Mouse (Mus musculus): ENCODE measurements around the gene Rapgef3. TPM values are rescaled to one million over a fixed set of nuclear protein-coding genes. Genes with fewer than 3 reads are reported as not detected.

Rapgef3 gene
- polyA plus RNA-seq, 1 experiment from 2014 or later, result 9.6 TPM

DNA sequence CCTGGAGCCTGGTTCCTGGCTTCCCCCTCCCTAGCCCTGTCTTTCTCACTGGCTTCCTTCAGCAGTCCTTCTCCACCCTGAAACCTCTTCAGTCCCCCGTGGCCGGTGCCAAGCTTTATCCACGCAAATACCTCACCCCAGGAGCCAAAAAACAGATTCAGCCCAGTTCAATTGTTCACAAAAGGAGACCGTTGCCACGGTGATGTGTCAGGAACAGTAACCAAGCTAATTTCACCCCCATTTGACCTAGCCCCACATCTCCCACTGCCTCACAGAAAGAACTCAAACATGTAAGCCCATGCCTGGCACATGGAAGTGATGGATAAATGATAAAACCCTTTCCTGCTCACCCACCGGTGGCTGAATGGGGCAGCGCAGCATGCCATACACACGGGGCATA is 1.6 kb downstream of the Rapgef3 start:
- Histone ChIP-seq H3K4me2 (replicated peaks) (peak overlapping the region; percentile 83), H3K4me1 (replicated peaks; ENCODE audit: control insufficient read depth, insufficient read depth, low read length) (peaks cover 22% of the 10 kb centered on the region), H3K27me3 (ENCODE audit: control insufficient read depth, insufficient read depth, low read length) (peaks cover 24% of the 10 kb centered on the region), H3K9me3 (ENCODE audit: control insufficient read depth, low read length) (no peaks in the 10 kb centered on the region), H3K9ac (peak overlapping the region; percentile 52), H3K27ac (peak overlapping the region; percentile 65), H3K4me3 (replicated peaks; ENCODE audit: low read length) (peak overlapping the region; percentile 35), H3K36me3 (replicated peaks; ENCODE audit: control insufficient read depth, insufficient read depth) (no peaks in the 10 kb centered on the region)
- 4% methylated on average over 8 of the region's 8 CpGs for WGBS
- ATAC-seq (ENCODE audit: low FRiP score) (peak; percentile 46; the same call in 1 of the 2 replicates), DNase-seq (ENCODE audit: low spot score) (peak; percentile 59)

DNA sequence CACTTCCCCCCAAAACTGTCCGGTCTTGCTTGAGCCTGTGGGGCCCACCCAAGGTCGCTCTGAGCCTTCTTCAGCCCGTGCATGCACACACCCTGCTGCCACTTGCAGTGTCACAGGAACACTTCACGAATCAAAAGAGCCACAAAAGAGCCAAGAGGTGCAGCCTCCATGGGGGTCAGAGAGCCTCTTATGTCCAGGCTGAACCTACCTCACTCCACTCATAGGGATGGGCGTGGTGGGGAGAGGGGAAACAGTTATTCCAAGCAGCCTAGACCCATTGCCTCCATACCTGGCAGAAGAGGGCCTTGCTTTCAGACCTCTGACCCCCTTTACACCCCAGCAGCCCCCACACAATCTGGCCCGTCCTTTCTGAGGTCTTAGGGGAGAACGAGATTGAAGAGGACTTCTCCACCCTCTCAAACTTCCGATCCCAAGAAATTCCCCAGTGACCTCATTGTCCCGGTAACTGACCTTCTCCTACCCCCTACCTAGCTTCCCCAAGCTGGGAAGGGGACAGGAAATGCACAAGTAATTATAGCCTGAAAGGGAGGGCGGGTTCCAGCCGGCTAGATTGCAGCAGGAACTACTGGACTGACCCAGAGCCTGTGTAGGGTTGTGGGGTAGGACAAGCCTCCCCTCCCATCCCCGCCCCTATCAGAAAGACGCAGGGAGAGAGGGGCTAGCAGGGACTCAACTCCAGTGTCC is 2.5 kb downstream of the Rapgef3 start:
- Histone ChIP-seq H3K9ac (no peak overlapping the region), H3K4me2 (replicated peaks) (peak overlapping the region; percentile 83), H3K4me1 (replicated peaks; ENCODE audit: control insufficient read depth, insufficient read depth, low read length) (peaks cover 22% of the 10 kb centered on the region), H3K36me3 (replicated peaks; ENCODE audit: control insufficient read depth, insufficient read depth) (no peaks in the 10 kb centered on the region), H3K4me3 (replicated peaks; ENCODE audit: low read length) (no peak overlapping the region), H3K27me3 (ENCODE audit: control insufficient read depth, insufficient read depth, low read length) (peaks cover 19% of the 10 kb centered on the region), H3K27ac (no peak overlapping the region), H3K9me3 (ENCODE audit: control insufficient read depth, low read length) (no peaks in the 10 kb centered on the region)
- ATAC-seq (ENCODE audit: low FRiP score), result no peak
- WGBS, result 30% methylated on average over 13 of the region's 13 CpGs
- DNase-seq (ENCODE audit: low spot score), result no peak

DNA sequence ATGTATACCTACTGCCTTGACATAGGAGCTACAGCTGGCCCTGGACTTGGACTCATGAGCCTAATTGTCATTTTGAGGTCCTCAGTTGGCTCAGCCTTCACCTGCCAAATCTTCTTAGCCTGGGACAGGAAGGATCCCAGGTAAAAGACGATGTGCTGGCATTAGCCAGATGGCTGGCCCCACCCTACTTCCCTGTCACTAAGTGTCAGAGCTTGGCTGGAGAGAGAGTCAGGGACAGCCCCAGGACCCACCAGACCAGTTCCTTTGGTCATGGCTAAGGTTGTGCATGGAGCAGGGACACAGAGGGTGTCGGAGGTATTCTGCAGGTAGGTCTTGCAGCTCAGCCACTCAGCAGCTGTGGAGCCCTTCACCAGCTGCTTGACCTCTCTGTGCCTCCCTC is 3.2 kb downstream of the Rapgef3 start:
- Histone ChIP-seq H3K27me3 (ENCODE audit: control insufficient read depth, insufficient read depth, low read length) (peaks cover 15% of the 10 kb centered on the region), H3K4me3 (replicated peaks; ENCODE audit: low read length) (no peak overlapping the region), H3K36me3 (replicated peaks; ENCODE audit: control insufficient read depth, insufficient read depth) (no peaks in the 10 kb centered on the region), H3K27ac (no peak overlapping the region), H3K9ac (no peak overlapping the region), H3K4me2 (replicated peaks) (no peak overlapping the region), H3K9me3 (ENCODE audit: control insufficient read depth, low read length) (no peaks in the 10 kb centered on the region), H3K4me1 (replicated peaks; ENCODE audit: control insufficient read depth, insufficient read depth, low read length) (peaks cover 22% of the 10 kb centered on the region)
- ATAC-seq (ENCODE audit: low FRiP score) (no peak), DNase-seq (ENCODE audit: low spot score) (no peak)
- WGBS, result 86% methylated on average over 2 of the region's 2 CpGs

DNA sequence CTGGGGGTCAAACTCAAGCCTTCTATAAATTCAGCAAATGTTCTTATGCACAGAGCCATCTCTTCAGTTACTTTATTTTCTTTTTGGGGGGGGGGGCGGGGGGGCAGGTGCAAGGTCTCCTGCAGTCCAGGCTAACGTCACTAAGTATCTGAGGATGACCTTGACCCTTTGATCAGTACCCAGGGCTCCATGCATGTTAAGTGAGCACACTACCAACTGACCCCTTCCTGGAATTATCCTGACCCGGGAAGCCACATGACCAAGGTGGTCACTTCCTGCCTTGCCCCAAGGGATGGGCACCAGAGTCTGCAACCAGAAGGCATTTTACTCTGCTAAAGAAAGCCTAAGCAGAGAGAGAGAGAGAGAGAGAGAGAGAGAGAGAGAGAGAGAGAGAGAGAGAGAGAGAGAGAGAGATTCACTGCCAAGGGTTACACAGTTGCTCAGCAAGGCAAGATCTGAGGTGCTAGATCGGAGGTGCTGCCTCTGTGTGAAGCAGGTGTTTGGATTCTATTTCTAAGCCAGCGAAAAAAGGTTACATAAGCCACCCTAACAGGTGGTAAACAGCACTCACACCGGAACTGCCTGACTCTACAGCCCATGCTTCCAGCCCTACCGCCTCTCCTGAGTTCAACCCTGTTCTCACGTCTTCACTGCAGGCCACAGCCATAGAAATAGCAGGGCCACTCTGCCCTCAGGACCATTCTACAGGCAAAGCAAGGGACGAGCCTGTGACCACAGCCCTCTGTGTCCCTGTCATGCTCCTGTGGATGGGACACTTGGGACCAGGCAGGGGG is 4.3 kb downstream of the Rapgef3 start:
- ATAC-seq (ENCODE audit: low FRiP score), result no peak
- DNase-seq (ENCODE audit: low spot score), result no peak
- no peak overlapping the region for H3K27ac ChIP-seq
- 64% methylated on average over 9 of the region's 9 CpGs for WGBS
- no peak overlapping the region for H3K4me3 ChIP-seq (replicated peaks; ENCODE audit: low read length)
- peaks cover 22% of the 10 kb centered on the region for H3K4me1 ChIP-seq (replicated peaks; ENCODE audit: control insufficient read depth, insufficient read depth, low read length)
- H3K36me3 ChIP-seq (replicated peaks; ENCODE audit: control insufficient read depth, insufficient read depth), result no peaks in the 10 kb centered on the region
- no peak overlapping the region for H3K9ac ChIP-seq
- no peaks in the 10 kb centered on the region for H3K9me3 ChIP-seq (ENCODE audit: control insufficient read depth, low read length)
- peaks cover 9% of the 10 kb centered on the region for H3K27me3 ChIP-seq (ENCODE audit: control insufficient read depth, insufficient read depth, low read length)
- H3K4me2 ChIP-seq (replicated peaks), result no peak overlapping the region

DNA sequence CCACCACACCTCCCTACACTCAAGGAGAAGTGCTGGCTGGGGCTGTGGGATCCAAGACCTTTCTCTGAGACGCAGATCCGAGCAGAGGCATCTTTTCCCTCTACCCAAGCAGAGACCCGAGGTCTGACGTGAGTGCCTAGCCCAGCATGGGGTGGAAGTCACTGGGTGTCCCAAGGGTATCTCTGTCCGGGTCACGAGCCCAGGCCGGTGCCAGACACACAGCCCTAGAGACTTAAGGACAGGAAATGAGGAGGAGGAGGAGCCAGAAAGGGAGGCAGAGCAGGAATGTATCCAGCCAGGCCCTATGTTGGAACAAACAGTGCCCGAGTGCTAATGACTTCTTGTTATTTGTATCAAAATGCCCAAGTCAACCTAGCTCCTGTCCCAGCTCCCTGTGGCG is 5.0 kb downstream of the Rapgef3 start:
- H3K9ac ChIP-seq, result no peak overlapping the region
- H3K36me3 ChIP-seq (replicated peaks; ENCODE audit: control insufficient read depth, insufficient read depth), result no peaks in the 10 kb centered on the region
- H3K9me3 ChIP-seq (ENCODE audit: control insufficient read depth, low read length), result no peaks in the 10 kb centered on the region
- ATAC-seq (ENCODE audit: low FRiP score) (no peak), DNase-seq (ENCODE audit: low spot score) (no peak)
- no peak overlapping the region for H3K4me2 ChIP-seq (replicated peaks)
- H3K27me3 ChIP-seq (ENCODE audit: control insufficient read depth, insufficient read depth, low read length), result peaks cover 9% of the 10 kb centered on the region
- no peak overlapping the region for H3K27ac ChIP-seq
- peaks cover 17% of the 10 kb centered on the region for H3K4me1 ChIP-seq (replicated peaks; ENCODE audit: control insufficient read depth, insufficient read depth, low read length)
- H3K4me3 ChIP-seq (replicated peaks; ENCODE audit: low read length), result no peak overlapping the region
- WGBS, result 77% methylated on average over 9 of the region's 9 CpGs

DNA sequence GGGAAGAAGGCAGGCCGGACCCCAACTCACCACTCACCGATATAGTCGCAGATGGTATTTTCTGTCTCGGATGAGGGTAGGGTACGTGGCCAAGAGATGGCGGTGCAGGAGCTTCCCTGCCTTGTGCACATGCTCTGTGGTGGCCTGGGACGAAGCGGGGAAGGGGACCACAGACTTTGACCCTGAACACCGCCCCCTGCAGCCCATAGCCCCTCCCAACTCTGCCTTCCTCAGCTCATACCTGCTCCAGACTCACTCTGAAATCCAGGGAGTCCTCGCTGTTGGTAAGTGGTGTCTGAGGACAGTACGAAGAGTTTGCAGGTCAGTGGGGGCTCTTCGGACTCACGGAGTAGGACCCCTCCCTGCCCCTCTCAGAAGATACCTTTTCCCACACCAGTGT is 6.3 kb downstream of the Rapgef3 start:
- ATAC-seq (ENCODE audit: low FRiP score) (no peak), DNase-seq (ENCODE audit: low spot score) (no peak)
- Histone ChIP-seq H3K4me3 (replicated peaks; ENCODE audit: low read length) (no peak overlapping the region), H3K4me1 (replicated peaks; ENCODE audit: control insufficient read depth, insufficient read depth, low read length) (peaks cover 5% of the 10 kb centered on the region), H3K9me3 (ENCODE audit: control insufficient read depth, low read length) (no peaks in the 10 kb centered on the region), H3K27me3 (ENCODE audit: control insufficient read depth, insufficient read depth, low read length) (peaks cover 2% of the 10 kb centered on the region; the same call in 1 of the 2 replicates), H3K9ac (no peak overlapping the region), H3K4me2 (replicated peaks) (no peak overlapping the region), H3K27ac (no peak overlapping the region), H3K36me3 (replicated peaks; ENCODE audit: control insufficient read depth, insufficient read depth) (no peaks in the 10 kb centered on the region)
- 38% methylated on average over 13 of the region's 13 CpGs for WGBS

DNA sequence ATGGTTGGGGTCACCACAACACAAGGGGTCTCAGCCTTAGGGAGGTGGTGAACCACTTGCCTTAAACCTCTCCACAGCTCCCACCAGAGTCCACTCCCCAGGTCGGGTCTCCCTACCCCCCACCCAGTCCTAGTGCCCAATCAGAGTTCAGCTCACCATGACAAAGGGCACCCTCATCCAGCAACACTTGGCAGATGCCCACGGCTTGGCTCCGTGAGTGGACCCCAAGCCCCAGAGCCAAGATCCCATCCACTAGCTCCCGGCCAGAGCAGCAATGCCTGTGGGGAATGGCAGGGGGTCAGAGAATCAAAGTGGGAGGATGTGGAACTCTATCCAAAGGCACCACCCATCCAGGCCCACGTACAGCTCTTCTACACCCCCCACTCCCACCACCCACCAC is 6.8 kb downstream of the Rapgef3 start:
- DNase-seq (ENCODE audit: low spot score) (no peak), ATAC-seq (ENCODE audit: low FRiP score) (no peak)
- no peaks in the 10 kb centered on the region for H3K27me3 ChIP-seq (ENCODE audit: control insufficient read depth, insufficient read depth, low read length)
- H3K27ac ChIP-seq, result no peak overlapping the region
- no peaks in the 10 kb centered on the region for H3K9me3 ChIP-seq (ENCODE audit: control insufficient read depth, low read length)
- H3K4me1 ChIP-seq (replicated peaks; ENCODE audit: control insufficient read depth, insufficient read depth, low read length), result peaks cover under 1% of the 10 kb centered on the region; the same call in 1 of the 2 replicates
- H3K36me3 ChIP-seq (replicated peaks; ENCODE audit: control insufficient read depth, insufficient read depth), result no peaks in the 10 kb centered on the region
- no peak overlapping the region for H3K9ac ChIP-seq
- WGBS, result 70% methylated on average over 5 of the region's 5 CpGs
- H3K4me2 ChIP-seq (replicated peaks), result no peak overlapping the region
- no peak overlapping the region for H3K4me3 ChIP-seq (replicated peaks; ENCODE audit: low read length)

DNA sequence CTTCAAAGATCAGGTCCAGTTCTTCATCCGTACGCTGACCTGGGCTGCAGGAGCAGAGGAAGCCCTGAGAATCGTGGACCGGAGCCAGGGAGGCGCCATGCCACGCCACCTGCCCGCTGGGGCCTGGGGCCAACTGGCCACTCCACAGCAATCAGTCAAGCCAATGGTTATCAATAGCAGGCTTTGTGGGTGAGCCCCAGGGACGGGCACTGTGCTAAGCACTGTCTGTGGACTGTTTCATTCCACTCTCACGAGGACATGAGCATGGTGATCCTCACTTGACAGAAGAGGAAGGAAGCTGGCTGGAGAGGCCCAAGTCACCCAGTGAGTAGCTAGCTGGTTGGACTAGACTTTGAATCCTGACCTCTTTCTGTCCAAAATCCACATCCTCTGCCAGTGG is 7.8 kb downstream of the Rapgef3 start:
- no peaks in the 10 kb centered on the region for H3K36me3 ChIP-seq (replicated peaks; ENCODE audit: control insufficient read depth, insufficient read depth)
- no peaks in the 10 kb centered on the region; the same call in 1 of the 2 replicates for H3K4me1 ChIP-seq (replicated peaks; ENCODE audit: control insufficient read depth, insufficient read depth, low read length)
- H3K9ac ChIP-seq, result no peak overlapping the region
- H3K4me2 ChIP-seq (replicated peaks), result no peak overlapping the region
- H3K27me3 ChIP-seq (ENCODE audit: control insufficient read depth, insufficient read depth, low read length), result no peaks in the 10 kb centered on the region
- DNase-seq (ENCODE audit: low spot score) (no peak), ATAC-seq (ENCODE audit: low FRiP score) (no peak)
- H3K27ac ChIP-seq, result no peak overlapping the region
- no peaks in the 10 kb centered on the region for H3K9me3 ChIP-seq (ENCODE audit: control insufficient read depth, low read length)
- 85% methylated on average over 9 of the region's 9 CpGs for WGBS
- H3K4me3 ChIP-seq (replicated peaks; ENCODE audit: low read length), result no peak overlapping the region

DNA sequence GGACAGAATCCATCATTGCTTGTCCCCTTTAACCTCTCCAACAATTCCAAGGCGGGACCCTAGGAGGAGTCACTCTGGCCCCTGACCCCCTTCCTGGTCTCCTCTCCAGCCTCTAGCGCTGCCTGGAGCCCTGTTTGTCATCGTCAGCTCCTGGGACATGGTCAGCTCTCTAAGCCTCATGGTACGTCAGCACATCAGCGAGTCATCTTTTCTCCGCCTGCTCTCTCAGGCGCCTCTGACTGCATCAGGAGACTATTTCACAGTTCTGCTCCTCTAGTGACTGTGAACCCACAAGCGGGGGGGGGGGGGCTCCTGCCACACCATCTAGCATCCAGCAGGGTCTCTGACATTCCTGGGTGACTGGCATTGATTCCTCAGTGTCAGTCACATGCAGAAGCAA is 12.4 kb downstream of the Rapgef3 start:
- Histone ChIP-seq H3K9ac (no peak overlapping the region), H3K4me3 (replicated peaks; ENCODE audit: low read length) (no peak overlapping the region), H3K9me3 (ENCODE audit: control insufficient read depth, low read length) (no peaks in the 10 kb centered on the region), H3K27me3 (ENCODE audit: control insufficient read depth, insufficient read depth, low read length) (no peaks in the 10 kb centered on the region), H3K36me3 (replicated peaks; ENCODE audit: control insufficient read depth, insufficient read depth) (no peaks in the 10 kb centered on the region), H3K27ac (no peak overlapping the region), H3K4me1 (replicated peaks; ENCODE audit: control insufficient read depth, insufficient read depth, low read length) (peaks cover 8% of the 10 kb centered on the region), H3K4me2 (replicated peaks) (no peak overlapping the region)
- WGBS, result 39% methylated on average over 8 of the region's 8 CpGs
- ATAC-seq (ENCODE audit: low FRiP score) (no peak), DNase-seq (ENCODE audit: low spot score) (no peak)

Measured in hindbrain, embryonic 14.5 days (tissue).